Mouse (Mus musculus) embryo, embryonic 10 days (tissue): ENCODE data around the gene Tnfrsf17.
"Not testable (repeated sequence)": the region's sequence is repeated elsewhere in the genome, so short reads cannot be mapped to it uniquely, and the experiment has no call there.

Experiments used
- DNase-seq: peaks from one replicate; pipeline ENCODE4 v3.0.0-alpha.2; 2015; ENCODE audit warnings: low spot score

Tnfrsf17 gene

DNA sequence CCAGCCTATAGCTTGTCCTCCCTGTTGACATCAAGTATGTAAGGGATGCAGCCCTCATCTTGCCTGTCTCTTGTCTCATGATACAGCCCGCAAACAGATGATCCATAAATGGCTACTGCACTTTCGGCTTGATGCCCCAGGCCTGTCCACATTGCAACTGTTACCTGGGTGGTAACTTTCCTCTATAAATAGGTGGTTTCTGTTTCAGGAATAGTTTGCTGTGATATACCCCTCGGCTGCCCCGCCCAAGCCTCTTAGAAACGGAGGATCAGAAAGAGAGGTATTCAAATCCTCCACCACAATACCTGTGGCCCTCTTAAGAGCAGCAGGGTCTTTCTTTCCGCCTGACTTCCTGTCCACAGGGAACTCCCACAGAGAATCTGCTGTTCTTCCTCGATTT, at the start of gene Tnfrsf17:
TSS of gene Tnfrsf17 (plus strand) at position 301 of the 400 bp plus-strand sequence.
- DNase-seq: no peak

DNA sequence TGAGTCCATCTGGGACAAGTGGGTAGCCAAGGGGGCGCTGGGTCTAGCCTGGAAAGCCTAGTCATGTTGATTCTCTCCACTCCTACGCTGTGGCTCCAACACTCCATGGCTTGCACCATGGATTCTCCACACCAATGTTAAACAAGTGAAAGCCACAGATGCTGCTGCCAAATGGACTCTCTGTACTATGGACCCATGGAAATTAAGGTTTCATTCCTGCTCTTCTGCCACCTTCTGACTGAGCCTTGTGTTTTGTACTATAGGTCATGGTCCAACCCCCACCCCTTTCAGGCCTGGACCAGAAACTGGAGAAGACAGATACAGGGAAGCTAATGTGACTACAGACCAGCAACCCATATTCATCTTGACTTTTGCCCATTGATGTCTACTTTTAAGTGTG, 47.1 kb upstream of the Tnfrsf17 start:
- no peak for DNase-seq

DNA sequence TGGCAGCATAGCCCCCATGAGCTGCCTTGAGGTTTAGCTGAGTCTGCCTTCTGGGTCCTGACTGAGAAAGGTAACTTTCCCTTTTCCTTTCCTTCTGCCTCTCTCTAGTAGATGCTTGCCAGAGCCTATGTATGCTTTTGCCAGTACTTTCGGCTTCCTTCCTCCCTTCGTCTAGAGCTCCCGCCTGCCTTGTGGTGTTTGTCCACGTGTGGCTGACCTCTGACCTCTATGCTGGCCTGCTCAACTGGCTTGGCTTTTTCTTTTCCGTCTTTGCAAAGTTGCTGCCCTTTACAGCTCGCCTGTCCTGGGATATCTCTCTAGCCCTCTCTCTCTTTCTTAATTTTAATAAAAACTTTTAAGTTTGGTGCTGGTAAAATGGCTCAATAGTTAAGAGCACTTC, 43.8 kb upstream of the Tnfrsf17 start:
- DNase-seq: peak; percentile 57

DNA sequence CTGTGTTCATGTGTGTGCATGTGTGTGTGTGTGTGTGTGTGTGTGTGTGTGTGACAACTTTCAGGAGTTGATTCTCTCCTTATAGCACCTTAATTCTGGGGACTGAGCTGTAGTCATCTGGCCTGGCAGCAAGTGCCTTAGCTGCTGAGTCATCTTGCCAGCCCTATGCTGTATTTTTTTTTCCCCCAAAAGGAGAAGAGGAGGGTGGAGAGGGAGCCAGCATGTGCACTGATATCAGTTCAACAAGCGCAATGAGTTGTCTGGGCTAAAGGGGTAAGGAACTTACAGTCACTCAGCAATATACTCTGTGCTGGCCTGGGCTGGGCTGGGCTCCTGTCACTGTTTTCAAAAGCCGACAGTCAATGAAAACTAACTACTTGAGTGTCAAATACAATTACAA, 43.0 kb upstream of the Tnfrsf17 start:
- DNase-seq: no peak

DNA sequence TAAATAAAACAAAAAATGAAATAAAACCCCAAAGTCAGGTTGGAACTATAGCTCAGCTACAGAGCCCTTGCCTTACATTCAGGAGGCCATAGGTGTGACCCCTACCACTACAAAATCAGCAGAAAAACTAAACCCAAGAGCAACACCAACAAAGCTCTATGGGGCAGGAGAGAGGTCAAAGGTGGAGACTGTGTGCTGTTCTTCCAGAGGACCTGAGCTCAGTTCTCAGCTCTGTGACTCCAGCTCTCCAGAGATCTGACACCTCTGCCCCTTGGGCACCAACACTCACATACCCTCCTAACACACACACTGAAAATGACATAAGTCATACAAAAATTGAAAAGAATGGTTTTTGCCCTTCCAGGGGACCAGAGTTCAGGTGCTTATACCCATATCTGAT, 42.5 kb upstream of the Tnfrsf17 start:
- DNase-seq: no peak

DNA sequence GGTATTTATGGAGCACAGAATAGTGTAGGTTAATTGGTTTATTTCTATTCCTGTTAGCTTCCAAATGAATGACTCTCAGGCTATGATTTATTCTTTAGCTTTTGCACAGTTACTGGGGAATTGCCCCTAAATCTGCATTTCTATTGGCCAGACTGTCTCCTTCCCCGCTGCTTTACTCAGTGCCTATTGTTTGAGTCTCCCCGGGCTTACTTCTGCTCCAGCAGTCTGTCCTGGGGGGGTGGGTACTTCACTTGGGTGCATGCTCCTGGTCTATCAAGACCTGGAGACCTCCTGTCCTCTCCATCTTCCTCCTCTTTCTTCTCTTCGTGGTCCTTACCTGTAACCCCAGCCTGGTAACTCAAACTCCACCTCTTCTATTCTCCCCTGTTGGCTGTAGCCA, 36.7 kb upstream of the Tnfrsf17 start:
- no peak for DNase-seq

DNA sequence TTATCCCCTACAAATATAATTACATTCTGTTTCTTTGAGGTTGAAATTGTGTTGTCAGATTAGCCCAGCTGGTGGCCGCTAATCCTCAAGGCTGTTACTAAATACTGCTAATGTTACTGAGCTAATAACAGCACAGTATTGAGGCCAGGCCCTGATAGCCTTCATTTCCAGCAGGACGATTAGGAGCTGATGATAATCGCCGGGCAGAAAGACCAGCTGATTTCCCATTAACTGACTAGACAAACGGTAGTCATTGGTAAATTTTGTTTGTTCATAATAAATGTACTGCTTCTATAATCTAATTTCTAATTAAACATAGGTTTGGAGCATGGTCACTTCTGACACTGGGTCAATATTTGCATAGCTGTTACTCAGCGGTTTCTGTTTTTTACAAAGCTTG, 34.8 kb upstream of the Tnfrsf17 start:
- no peak for DNase-seq

DNA sequence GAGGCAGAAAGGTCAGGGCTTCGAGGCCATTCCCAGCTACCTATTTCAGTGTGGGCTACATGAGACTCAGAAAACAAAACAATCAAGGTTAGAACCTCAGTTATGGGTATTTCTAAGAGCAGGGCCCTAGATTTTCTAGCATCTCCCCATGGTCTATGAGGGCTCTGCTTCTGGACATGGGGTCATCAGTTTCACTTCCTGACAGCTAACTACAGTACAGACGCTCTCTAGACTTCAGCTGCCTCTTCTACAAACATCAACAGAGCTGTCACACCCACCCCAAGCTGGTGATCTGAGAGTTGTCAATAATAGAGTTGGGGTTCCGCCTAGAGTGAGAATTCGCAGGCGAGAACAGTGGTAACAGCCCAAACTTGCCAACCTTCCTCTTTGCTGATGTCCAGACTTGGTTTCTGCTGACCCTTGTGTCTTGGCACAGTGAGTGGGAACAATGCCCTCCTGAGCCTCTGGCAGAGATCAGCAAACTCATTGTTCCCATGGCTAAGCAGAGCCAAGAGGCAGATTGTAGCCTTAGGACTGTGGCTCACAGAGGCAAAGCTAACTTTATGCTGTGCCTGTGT, 30.9 kb upstream of the Tnfrsf17 start:
- no peak for DNase-seq

DNA sequence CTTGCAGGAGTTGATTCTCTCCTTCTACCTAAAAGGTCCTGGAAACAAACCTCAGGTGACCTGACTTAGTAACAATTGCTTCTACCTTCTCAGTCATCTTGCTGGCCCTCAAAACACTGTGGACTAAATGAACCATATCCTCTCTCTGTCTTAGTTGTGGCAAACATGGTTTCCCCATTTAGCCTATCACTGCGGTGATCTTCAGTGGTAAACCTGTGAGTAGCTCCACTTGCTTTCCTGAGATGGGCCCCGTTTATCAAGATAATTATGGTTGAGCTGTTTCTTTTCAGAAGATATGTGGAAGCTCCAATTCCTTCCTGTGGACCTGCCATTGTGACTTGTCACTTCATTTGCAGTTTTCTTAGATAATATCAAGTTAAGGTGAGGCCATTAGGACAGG, 28.7 kb upstream of the Tnfrsf17 start:
- DNase-seq: no peak

DNA sequence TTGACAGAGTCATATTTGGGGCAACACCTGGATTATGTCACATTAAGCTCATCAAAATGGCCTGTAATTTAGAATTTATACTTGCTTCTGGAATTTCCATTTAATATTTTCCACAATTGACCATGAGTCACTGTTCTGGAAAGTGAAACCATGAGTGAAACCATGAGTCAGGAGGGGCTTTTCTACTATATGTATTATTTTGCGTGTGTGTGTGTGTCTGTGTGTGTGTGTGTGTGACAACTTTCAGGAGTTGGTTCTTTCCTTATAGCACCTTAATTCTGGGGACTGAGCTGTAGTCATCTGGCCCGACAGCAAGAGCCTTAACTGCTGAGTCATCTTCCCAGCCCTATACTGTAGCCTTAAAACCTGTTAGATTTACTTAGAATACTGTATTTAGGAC, 27.7 kb upstream of the Tnfrsf17 start:
- DNase-seq: no peak

DNA sequence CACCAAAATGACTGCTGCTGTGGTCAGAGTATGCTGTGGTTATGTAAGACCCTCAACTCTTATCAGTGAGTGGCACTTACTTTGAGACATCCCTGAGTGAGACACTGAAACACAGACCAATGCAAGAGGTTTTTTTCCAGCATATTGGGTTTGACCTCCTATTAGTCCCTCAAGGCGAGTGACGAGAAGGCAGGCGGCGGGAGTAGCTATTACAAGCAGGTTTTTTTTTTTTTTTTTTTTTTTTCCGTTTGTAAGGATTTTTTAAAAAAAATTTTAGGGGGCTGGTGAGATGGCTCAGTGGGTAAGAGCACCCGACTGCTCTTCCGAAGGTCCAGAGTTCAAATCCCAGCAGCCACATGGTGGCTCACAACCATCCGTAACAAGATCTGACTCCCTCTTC, 24.7 kb upstream of the Tnfrsf17 start:
- not testable (repeated sequence) for DNase-seq

DNA sequence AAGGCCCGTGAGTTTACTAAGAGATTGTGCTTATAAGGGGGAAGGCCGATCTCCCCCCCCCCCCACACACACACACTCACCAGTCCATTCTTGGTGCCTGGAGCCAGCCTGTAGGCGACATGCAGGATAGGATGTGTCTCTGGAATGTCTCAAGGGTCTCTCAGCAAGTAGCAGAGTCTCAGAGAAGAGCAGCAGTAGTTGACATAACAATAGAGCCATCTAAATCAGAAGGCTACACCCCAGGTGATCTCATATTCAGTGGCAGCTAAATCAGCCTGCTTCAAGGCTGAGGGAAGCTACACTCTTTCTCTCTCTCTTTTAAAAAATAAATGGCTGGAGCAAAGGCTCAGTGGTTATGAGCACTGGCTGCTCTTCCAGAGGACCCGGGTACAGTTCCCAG, 18.0 kb upstream of the Tnfrsf17 start:
- DNase-seq: not testable (repeated sequence)

DNA sequence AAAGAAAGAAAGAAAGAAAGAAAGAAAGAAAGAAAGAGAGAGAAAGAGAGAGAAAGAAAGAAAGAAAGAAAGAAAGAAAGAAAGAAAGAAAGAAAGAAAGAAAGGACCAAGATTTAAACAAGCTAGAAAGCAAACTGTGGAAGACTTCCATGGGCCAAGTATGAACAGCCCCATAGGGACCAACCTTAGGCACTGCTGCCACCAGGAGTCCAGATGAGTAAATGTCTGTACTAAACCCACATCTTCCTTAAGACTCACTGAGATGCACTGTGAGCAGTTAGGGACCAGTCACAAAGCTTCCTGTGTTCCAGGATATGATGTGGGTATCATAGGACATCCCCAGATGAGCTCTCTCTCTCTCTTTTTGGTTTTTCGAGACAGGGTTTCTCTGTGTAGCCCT, 15.9 kb upstream of the Tnfrsf17 start:
- not testable (repeated sequence) for DNase-seq

DNA sequence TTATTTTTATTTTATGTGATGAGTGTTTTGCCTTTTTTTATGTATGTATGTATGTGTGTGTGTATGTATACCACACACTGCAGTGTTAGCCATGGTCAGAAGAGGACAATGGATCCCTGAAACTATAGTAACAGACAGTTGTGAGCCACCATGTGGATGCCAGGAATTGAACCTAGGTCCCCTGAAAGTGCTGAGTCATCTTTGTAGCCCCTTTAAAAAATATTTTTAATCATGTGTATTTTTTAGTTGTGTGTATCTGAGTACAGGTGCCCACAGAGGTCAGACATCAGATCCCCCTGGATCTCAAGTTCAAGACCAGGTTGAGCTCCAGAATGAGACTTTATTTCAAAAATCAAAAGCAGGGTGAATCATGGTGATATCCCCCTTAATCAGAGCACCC, 9.9 kb upstream of the Tnfrsf17 start:
- no peak for DNase-seq

DNA sequence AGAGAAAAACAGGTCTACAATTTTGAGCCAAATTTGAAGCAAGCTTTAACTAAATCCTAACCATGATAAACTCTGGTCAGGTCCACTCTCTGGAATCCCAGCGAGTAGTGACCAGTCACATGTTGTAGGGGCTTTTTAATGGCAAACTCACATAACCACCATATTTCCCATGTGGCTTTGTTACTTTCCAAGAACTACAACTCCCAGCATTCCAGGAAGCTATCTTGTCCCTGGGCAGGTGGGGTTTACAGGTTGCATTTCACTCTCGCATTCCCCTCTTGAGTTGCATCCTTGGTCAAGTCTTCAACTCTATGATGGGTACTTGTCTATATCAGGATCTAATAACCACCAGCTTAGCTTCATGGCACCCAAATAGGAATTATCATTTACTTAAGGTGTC, 8.1 kb upstream of the Tnfrsf17 start:
- no peak for DNase-seq

DNA sequence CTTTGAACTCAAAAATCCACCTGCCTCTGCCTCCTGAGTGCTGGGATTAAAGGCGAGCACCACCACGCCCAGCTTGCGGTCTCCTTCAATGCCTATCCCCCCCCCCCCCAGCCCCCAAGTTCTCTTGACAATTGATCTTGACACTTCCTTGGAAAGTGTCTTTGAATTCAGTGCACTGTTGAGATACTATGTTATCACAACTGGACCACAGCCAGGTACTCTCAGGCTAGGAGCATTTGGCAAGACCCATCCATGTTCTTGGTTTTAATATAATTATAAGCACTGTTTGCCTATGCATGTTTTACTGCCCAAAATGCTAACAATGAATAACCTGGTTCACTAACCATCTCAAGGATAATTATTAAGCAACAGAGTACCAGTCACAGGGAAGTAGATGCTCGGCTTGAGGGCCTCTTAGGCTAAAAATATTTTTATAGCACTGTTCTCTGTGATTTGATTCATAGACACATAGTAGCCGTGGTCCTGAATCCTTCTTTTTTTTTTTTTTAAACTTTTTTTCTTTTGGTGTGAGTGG, 2.2 kb downstream of the Tnfrsf17 start:
- DNase-seq: no peak

DNA sequence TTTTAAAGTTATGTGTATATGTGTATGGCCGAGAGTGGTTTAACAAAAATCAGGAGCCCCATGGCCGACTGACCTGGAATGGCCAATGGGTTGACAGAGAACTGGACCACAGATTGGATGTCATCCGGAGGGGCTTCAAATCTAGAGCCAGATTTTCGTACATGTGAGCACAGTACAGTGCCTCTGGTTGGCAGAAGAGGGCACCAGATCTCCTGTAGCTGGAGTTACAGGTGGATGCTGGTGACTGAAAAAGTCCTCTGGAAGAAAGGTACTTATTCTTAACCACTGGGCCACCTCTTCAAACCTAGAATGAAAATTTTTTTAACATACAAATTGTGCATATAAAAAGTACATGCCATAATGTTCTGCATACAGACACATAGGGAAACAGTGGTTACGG, 3.1 kb downstream of the Tnfrsf17 start:
- no peak for DNase-seq

DNA sequence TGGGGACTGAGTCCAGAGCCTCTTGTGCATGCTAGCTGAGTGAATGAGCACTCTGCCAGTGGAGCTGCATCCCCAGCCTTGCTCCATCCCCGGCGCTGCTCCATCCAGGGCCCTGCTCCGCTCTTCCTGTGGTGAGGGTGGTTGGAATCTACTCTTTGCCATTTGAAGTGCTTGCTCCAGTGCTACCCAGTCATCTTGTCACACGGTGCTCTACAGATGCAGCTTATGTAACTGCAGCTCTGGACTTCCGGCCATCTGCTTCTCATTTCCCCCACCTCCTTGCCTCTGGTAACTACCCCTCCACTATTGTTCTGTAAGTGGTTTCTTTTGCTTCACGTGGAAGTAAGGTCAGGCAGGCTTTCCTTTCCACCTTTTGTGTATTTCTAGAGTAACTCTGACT, 3.7 kb downstream of the Tnfrsf17 start:
- DNase-seq: peak; percentile 60

DNA sequence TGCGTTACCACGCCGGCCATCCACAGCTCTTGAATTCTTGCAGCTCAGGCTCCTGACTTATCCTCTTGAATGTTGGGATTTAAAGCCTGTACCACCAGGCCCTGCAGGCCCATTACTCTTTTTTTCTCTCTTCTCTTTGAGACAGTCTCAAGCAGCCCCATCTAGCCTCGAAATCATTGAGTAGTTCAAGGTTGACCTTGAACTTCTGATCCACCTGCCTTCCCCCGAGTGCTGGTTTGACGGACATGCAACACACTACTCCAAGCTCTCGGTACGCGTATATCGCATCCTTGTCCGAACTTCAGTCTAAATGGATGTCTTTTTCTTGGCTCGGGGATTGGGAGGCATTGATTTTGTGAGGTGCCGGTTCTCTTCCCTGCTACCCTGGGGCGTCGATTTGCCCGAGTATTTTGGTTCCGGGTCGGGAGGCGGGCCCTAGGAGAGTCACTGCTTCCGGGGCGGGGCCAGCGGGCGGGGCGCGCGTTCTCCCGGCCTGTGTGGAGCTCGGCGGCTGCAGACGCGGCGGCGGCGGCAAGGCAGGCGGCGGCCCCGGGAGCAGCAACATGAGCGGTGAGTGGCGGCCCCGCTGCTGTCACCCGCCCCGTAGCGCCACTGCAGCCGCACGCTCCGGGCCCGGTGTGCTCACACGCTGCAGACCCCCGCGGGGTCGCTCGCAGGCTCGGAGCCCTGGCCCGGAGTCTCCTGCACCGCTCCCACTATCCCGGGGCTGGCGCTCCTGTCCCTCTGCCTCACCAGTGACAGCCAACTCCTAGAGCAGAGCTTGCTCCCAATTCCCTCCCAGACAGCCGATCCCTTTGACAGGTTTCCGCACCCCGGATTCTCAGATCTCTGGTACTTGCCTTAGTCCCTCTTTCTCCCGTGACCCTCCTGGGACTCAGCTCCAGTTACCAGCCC, 9.1 kb downstream of the Tnfrsf17 start, which contains the start of gene Snx29:
TSS of gene Snx29 (plus strand) at position 500 of the 915 bp plus-strand sequence.
- DNase-seq: peak; percentile 88

DNA sequence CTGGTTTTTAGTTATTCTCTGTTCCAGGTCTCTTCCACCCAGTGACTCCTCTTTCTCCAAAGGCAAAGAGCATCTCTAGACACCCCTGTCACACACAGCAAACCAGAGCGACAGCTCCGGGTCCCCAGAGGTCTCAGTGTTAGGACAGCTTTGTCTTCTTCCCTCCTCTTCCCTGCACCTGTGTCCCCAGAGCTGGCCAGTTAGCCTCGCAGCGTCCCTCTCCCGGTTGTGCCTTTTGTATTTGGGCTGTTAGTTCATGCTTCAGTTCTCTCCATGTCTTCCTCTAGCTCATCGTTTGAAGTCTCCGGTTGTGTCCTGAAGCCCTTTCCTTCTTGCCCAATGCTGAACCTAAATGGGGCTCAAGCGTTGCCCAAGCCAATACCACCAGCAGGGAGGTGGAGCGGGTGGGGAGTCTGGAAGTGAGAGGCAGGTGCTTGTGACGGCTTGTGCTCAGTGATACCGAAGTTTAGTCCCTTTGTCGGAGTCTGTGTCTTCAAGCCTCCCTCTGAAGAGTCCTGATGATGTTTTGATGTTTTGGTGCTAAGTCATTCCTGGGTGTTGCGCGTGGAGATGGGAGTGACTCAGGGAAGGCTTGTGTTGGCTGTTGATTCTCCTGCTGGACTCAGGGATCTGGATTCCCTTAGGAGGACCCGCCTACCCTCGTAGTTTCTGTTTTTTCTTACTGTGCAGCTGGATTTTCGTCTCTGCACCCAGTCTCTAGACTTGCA, 9.9 kb downstream of the Tnfrsf17 start:
- DNase-seq: peak; percentile 16

DNA sequence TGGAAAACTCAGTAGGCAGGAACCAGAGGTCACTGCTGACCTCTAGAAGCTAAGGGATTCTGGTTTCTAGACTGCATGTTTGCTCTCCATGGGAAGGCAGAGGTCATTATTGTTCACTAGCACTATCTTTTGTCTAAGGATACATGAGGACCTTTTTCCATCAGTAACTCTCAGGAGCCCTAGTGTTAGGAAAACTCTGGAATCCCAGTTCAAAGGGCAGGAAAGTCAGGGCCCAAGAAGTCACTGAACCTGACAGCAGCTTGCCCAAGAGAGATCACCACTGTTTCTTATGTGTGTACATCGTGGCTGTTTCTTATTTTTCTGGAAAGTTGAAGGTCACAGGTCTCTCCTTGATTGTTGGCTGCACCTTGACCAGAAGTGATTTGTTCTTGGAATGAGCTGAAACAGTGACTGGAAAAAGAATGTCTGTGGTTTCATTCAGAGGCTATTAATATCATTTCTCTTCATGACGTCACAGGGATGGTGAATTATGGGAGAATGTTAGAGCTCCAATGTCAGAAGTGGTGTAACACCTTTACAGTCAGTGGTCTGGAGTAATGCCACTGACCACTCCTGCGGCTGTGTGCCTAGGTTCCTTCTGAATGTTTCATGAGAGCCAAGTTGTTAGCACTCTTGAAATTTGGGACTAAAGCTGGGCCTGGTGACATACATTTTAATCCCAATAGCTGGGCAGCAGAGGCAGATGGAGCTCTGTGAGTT, 16.6 kb downstream of the Tnfrsf17 start:
- DNase-seq: no peak

DNA sequence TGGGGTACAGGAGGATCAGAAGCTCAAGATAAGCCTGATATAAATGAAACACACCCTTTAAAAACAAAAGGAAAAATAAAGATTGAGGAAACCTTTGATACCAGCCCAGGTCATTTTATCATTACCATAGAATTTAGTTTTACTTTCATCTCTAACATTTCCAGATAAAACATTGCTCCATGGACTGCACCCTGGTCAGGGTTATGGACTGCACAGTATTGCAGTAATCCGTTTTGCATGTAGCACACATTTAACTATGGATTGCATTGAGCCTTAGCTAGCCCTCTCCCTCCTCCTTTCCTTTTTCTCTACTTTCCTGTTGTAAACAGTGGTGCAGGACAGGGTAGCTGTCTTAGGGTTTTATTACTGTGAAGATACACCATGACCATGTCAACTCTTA, 17.4 kb downstream of the Tnfrsf17 start:
- DNase-seq: no peak
